16 mouse cellular contexts compared by ENCODE assay signal in genomic region chr9:23351400-23351799, GRCm38 (mm10).
"Had no signal": no experiment of that assay in that cellular context is flagged by ENCODE, and none has a peak within 500 bp of the region (broad histone marks: within the 10 kb centered on the region; RNA-seq: fewer than 3 reads in every experiment).

No protein-coding gene starts in this region.

- H3K4me3 ChIP-seq: lung, embryonic 15.5 days; megakaryocyte, embryonic 14.5 days; midbrain, embryonic 13.5 days; midbrain, embryonic 15.5 days; neural tube, embryonic 12.5 days; stomach, embryonic 15.5 days had no signal

- H3K27me3 ChIP-seq: lung, embryonic 15.5 days; megakaryocyte, embryonic 14.5 days; midbrain, embryonic 13.5 days; midbrain, embryonic 15.5 days; neural tube, embryonic 12.5 days; stomach, embryonic 15.5 days had no signal

- ATAC-seq: liver, postnatal 0 days; lung, postnatal 0 days; midbrain, embryonic 13.5 days; midbrain, embryonic 15.5 days had no signal

- DNase-seq: liver, postnatal 0 days; lung, adult 2 months; lung, postnatal 14 days; lung, postnatal 36 days; thymus, adult 18-20 months; thymus, postnatal 14 days; thymus, postnatal 36 days had no signal

- H3K9me3 ChIP-seq: lung, embryonic 15.5 days; midbrain, embryonic 13.5 days; midbrain, embryonic 15.5 days; neural tube, embryonic 12.5 days; stomach, embryonic 15.5 days had no signal

- H3K4me1 ChIP-seq: megakaryocyte, embryonic 14.5 days; midbrain, embryonic 13.5 days; midbrain, embryonic 15.5 days; neural tube, embryonic 12.5 days; stomach, embryonic 15.5 days had no signal

- H3K36me3 ChIP-seq: lung, embryonic 15.5 days; midbrain, embryonic 13.5 days; midbrain, embryonic 15.5 days; neural tube, embryonic 12.5 days; stomach, embryonic 15.5 days had no signal

- H3K27ac ChIP-seq: lung, embryonic 15.5 days; macrophage; midbrain, embryonic 13.5 days; midbrain, embryonic 15.5 days; neural tube, embryonic 12.5 days; stomach, embryonic 15.5 days; stomach, postnatal 0 days had no signal
